Mouse (Mus musculus): ENCODE results near the gene Dad1.

Gene Dad1

GRCm38 (mm10) chr14:54203776-54204175, 50.1 kb downstream of the Dad1 start:
- no peak for DNase-seq

GRCm38 (mm10) chr14:54203207-54203606, 50.7 kb downstream of the Dad1 start:
- no peak for DNase-seq

- DNase-seq = no peak
Measured at GRCm38 (mm10) chr14:54200363-54200762, 53.5 kb downstream of the Dad1 start.

GRCm38 (mm10) chr14:54199662-54200061, 54.2 kb downstream of the Dad1 start:
- DNase-seq = no peak

GRCm38 (mm10) chr14:54197740-54198139, 56.2 kb downstream of the Dad1 start:
- no peak for DNase-seq

- no peak for DNase-seq
Measured at GRCm38 (mm10) chr14:54195838-54196423, 58.0 kb downstream of the Dad1 start.

GRCm38 (mm10) chr14:54193354-54194133, 60.4 kb downstream of the Dad1 start:
- DNase-seq = no peak

GRCm38 (mm10) chr14:54192462-54192847, 61.4 kb downstream of the Dad1 start:
- peak; percentile 19 for DNase-seq

- DNase-seq = peak; percentile 33
Measured at GRCm38 (mm10) chr14:54191594-54192461, 62.1 kb downstream of the Dad1 start.

GRCm38 (mm10) chr14:54191026-54191390, 62.9 kb downstream of the Dad1 start:
- DNase-seq = no peak

- DNase-seq = no peak
Measured at GRCm38 (mm10) chr14:54190305-54191025, 63.4 kb downstream of the Dad1 start.

- DNase-seq = no peak
Measured at GRCm38 (mm10) chr14:54189255-54189654, 64.6 kb downstream of the Dad1 start.

GRCm38 (mm10) chr14:54187211-54187610, 66.7 kb downstream of the Dad1 start:
- no peak for DNase-seq

Measured in cerebellum, adult 11-12 months (tissue).